Mouse (Mus musculus) hindbrain, embryonic 10.5 days (tissue): Measurements from ENCODE around the gene Tbl2. TPM values are rescaled to one million over a fixed set of nuclear protein-coding genes. Genes with fewer than 3 reads are reported as not detected.

Source experiments
- DNase-seq: peaks from one replicate; pipeline ENCODE4 v3.0.0-alpha.2; 2017; ENCODE audit warnings: low spot score
- H3K27ac ChIP-seq: fragments of 300-500 bp; sonication (generic); 2 replicates; pipeline ENCODE4 v1.5.1; 2016; ENCODE audit warnings: mild to moderate bottlenecking, moderate library complexity
- H3K27me3 ChIP-seq: fragments of 300-500 bp; sonication (generic); 2 replicates; pipeline ENCODE4 v1.6.1; 2016; ENCODE audit warnings: mild to moderate bottlenecking; ENCODE audit not compliant: poor library complexity, insufficient read depth, severe bottlenecking
- H3K36me3 ChIP-seq: fragments of 300-500 bp; sonication (generic); 2 replicates; pipeline ENCODE4 v1.6.1; 2016; ENCODE audit warnings: mild to moderate bottlenecking, moderate library complexity
- H3K4me1 ChIP-seq: fragments of 300-500 bp; sonication (generic); replicated peaks from 2 replicates; pipeline ENCODE4 v1.6.1; 2016; ENCODE audit warnings: mild to moderate bottlenecking
- H3K4me3 ChIP-seq: fragments of 300-500 bp; sonication (generic); 2 replicates; pipeline ENCODE4 v1.5.1; 2016; ENCODE audit warnings: mild to moderate bottlenecking, moderate library complexity
- H3K9me3 ChIP-seq: fragments of 300-500 bp; sonication (generic); 2 replicates; pipeline ENCODE4 v1.6.1; 2016; ENCODE audit warnings: mild to moderate bottlenecking, moderate library complexity
- WGBS: fragments of 180-500 bp; shearing (Covaris S2); methylation state at CpG from one replicate; pipeline ENCODE4 v1.1.7; 2016; 5-methylcytosine and 5-hydroxymethylcytosine counted together
- polyA plus RNA-seq: library from polyadenylated mRNA; unstranded; fragments of >200 nt; fragmentation: Nextera tagmentation; extraction: Ambion mirVana; gene quantifications from 2 replicates; pipeline ENCODE4 v1.2.1, GENCODE M21; 2016

Gene Tbl2
- polyA plus RNA-seq = 20.0 and 23.7 TPM in 2 replicates

DNA sequence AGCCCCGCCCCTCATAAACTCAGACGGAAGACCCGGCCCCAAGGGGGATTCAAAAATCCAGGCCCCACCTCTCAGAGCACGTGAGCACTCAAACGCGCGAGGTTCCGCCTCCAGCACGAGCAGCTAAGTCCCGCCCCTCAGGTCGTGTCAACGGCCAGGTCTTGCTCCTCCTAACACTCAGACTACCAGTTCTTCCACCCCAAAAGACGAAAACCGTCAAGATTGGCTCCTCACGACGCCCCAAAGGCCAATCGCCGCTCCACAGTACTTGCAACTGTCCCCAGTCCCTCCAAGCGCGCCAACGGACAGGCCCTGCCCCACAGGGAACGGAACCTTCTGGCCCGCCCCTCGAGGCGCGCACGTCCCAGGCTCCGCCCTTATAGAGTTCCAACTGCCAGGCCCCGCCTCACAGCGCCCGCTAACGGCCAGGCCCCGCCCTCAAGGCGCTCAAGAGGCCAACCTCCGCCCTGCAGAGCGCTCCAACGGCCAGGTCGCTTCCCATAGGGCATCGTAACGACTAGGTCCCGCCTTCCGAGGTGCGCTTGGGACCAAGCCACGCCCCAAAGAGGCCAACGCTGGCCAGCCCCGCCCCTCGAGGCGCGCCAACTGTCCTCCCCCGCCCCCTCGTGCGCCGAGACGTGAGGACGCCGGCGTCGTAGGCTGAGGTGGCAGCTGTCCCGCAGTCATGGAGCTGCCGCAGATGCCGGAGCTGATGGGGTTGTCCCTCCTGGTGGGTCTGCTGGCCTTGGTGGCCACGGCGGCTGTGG lies at the start of gene Tbl2:
Gene Tbl2, plus strand, starts transcription at position 605 of the 767 bp plus-strand sequence.
- Histone ChIP-seq H3K36me3 (peaks cover 27% of the 10 kb centered on the region), H3K9me3 (no peaks in the 10 kb centered on the region), H3K4me1 (peaks cover 20% of the 10 kb centered on the region), H3K27me3 (no peaks in the 10 kb centered on the region), H3K27ac (peak within 1 kb of the TSS; percentile 92), H3K4me3 (peak within 1 kb of the TSS; percentile 80)
- WGBS = under 1% methylated on average over 63 of the region's 63 CpGs
- peak; percentile 99 for DNase-seq

DNA sequence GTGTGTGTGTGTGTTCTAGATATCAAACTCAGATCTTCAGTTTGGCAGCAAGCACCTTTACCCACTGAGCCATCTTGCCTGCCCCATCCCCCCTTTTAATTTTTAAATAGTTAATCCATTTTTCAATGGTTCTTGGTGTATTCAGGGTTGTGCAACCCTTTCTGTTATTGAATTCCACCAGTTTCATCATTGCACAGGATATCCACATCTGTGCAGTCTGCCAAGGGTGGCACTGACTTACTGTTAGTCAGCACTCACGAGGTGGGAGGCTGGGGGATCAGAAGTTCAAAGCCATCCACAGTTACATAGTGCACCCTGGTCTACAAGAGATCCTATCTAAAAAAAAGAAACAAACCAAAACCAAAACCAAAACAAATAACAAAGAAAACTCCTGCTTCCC lies 48.5 kb upstream of the Tbl2 start:
- Histone ChIP-seq H3K4me1 (no peaks in the 10 kb centered on the region), H3K9me3 (no peaks in the 10 kb centered on the region), H3K4me3 (no peak overlapping the region), H3K27me3 (peaks cover 14% of the 10 kb centered on the region), H3K36me3 (no peaks in the 10 kb centered on the region), H3K27ac (no peak overlapping the region)
- WGBS = 78% methylated on average over 1 of the region's 1 CpGs
- DNase-seq = no peak

DNA sequence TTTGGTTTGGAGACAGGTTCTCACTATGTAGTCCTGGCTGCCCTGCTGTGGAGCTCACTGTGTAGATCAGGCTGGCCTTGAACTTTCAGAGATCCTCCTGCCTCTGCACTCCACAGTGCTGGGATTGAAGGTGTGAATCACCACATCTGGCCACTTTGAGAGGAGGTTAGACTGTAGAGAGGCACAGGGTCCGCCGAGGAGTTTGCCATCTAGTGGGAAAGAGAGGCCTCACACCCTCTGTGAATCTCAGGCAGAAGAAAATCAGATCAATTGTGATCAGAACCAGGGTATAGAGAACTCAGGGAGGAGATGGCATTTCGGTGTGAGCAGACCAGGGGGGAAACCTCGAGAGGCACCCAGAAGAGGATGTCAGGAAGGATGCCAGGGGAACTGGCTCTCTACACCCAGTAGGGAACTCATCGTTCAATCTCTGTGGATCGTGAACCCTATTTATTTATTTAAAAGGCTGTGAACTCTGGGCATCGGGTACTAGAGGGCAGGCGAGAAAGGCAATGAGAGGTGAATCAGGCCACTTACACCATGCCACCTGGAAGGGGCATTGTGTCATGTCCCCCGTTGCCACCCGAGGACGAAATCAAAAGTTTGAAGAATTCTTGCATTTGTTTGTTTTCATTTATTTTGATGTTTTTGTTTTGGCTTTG lies 45.3 kb upstream of the Tbl2 start:
- H3K9me3 ChIP-seq = no peaks in the 10 kb centered on the region
- H3K36me3 ChIP-seq = no peaks in the 10 kb centered on the region
- 67% methylated on average over 11 of the region's 11 CpGs for WGBS
- H3K4me1 ChIP-seq = peaks cover 24% of the 10 kb centered on the region
- H3K4me3 ChIP-seq = no peak overlapping the region
- H3K27me3 ChIP-seq = peaks cover 45% of the 10 kb centered on the region
- DNase-seq = peak; percentile 25
- no peak overlapping the region for H3K27ac ChIP-seq

DNA sequence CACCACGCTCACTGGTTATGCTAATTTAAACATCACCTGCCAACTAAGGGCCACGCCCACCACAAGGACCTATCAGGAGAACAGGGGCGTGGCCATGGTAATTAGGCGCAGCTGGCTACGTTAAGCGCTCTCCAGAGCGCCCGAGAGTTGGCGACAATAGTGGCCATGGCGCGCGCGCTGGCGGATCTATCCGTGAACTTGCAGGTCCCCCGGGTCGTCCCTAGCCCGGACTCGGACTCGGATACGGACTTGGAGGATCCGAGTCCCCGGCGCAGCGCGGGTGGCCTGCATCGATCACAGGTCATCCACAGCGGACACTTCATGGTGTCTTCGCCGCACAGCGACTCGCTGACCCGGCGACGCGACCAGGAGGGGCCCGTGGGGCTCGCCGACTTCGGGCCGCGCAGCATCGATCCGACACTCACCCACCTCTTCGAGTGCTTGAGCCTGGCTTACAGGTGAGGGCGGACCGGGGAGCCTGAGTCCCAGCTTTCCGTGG lies 42.6 kb upstream of the Tbl2 start:
- DNase-seq = peak; percentile 87
- peaks cover 24% of the 10 kb centered on the region for H3K4me1 ChIP-seq
- under 1% methylated on average over 48 of the region's 48 CpGs for WGBS
- peaks cover 67% of the 10 kb centered on the region for H3K27me3 ChIP-seq
- no peaks in the 10 kb centered on the region for H3K9me3 ChIP-seq
- peak overlapping the region; percentile 76 for H3K27ac ChIP-seq
- no peaks in the 10 kb centered on the region for H3K36me3 ChIP-seq
- H3K4me3 ChIP-seq = peak overlapping the region; percentile 60

DNA sequence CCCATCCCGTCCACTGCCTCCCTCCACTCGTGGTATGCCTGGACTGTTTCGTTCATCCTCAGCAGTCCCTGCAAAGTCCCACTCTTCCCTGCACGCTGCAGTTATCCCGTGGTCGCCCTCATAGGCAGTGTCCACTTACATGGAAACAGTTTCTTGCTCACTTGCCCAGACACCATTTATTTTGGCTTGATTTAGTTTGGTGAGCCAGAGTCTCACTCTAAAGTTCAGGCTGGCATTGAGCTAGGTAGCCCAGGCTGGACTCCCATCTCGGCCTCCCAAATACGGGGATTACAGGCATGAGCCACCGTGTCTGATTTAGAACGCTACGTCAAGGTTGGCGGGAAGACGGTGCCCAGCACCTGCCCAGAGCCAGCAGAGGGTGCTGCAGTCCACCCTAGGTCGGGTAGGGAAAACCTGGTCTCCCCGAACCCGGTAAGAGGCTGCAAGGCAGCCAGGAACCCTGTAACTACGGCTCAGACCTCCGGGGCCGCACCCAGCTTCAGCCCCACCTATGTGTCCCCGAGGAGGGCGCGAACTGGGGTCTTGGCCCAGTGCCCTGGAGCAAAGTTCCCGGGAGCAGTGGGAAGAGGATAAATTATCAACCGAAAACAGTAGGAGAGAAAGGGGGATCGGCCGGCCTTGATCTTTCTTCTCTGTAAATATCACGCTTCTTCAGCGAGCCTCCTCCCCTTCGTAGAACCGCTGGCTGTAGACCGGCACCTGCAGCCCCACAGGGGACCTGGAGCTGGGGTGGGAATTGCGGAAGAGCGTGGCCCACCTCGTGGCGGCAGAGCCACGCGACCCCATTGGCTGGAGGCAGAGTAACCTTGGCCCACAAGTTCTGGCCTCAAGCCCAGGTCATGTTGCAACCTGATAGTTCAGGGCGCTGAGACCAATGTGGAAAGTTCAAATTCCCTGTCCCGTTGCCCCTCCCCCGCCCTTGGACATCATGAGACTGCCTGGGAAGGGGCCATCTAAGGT lies 41.6 kb upstream of the Tbl2 start:
- H3K9me3 ChIP-seq = no peaks in the 10 kb centered on the region
- WGBS = 9% methylated on average over 40 of the region's 40 CpGs
- peaks cover 67% of the 10 kb centered on the region for H3K27me3 ChIP-seq
- H3K4me1 ChIP-seq = peaks cover 24% of the 10 kb centered on the region
- peak overlapping the region; percentile 60 for H3K4me3 ChIP-seq
- no peaks in the 10 kb centered on the region for H3K36me3 ChIP-seq
- 0 out of 2 replicates have a peak overlapping the region, but pooled peaks have one; percentile 76 for H3K27ac ChIP-seq
- DNase-seq = peak; percentile 64

DNA sequence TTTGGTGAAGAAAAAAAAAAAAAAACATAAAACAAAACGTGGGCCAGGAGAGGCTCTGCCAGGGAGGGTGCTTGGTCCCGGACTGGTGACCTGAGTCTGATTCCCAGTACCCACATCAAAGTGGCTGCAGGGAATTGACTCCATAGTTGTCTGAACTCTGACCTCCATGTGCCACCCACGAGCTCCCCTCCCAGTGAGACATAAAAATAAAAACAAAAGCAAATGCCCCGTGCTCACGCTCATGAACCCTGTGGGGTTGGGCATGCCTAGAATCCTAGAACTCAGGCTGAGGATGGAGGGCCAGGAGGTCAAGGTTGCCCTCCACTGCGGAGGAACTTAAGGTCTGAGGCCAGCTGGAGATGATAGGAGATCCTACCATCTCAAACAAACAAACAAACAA lies 40.4 kb upstream of the Tbl2 start:
- Histone ChIP-seq H3K4me1 (peaks cover 24% of the 10 kb centered on the region), H3K27ac (no peak overlapping the region), H3K4me3 (no peak overlapping the region), H3K36me3 (no peaks in the 10 kb centered on the region), H3K9me3 (no peaks in the 10 kb centered on the region), H3K27me3 (peaks cover 70% of the 10 kb centered on the region)
- no peak for DNase-seq
- 58% methylated on average over 6 of the region's 6 CpGs for WGBS

DNA sequence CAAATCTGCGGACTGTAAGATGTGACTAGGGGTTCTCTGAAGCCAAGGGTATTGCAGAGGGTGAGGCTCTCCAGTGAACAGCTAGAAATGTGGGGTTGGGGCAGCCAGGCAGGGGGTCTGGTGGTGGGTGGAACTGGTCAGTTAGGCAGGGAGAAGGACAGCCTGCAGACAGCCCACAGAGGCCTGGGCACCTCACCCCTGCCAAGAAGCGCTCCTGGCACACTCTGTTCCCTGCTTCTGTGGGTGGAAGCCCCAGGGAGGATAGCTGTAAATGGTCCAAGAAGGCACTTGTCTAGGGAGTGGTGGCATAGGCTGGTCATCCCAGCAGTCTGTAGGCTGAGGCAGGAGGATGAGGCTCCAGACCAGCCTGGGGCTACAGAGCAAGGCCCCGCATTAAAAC lies 40.0 kb upstream of the Tbl2 start:
- Histone ChIP-seq H3K27ac (no peak overlapping the region), H3K4me1 (peaks cover 24% of the 10 kb centered on the region), H3K36me3 (no peaks in the 10 kb centered on the region), H3K9me3 (no peaks in the 10 kb centered on the region), H3K4me3 (no peak overlapping the region), H3K27me3 (peaks cover 70% of the 10 kb centered on the region)
- no peak for DNase-seq
- WGBS = 91% methylated on average over 3 of the region's 3 CpGs

DNA sequence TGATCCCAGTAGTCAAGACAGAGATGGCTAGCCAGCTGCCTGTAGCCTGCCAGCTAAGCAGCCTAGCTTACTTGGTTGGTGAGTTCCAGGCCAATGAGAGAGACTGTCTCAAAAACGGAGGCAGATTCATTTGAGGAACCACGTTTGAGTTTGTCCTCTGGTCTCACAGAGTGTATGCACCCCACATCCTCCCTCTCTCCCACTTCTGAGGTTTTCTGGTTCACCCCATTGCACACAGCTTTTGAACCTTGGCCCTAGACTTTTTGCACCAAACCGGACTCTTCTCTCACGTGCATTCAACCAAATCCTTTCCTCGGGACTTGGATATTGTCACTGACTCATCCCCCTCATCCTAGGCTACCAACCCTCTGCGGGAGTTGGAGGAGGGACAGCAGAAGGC lies 39.5 kb upstream of the Tbl2 start:
- Histone ChIP-seq H3K36me3 (no peaks in the 10 kb centered on the region), H3K4me3 (no peak overlapping the region), H3K27ac (no peak overlapping the region), H3K27me3 (peaks cover 66% of the 10 kb centered on the region), H3K4me1 (peaks cover 24% of the 10 kb centered on the region), H3K9me3 (no peaks in the 10 kb centered on the region)
- DNase-seq = no peak
- WGBS = 62% methylated on average over 6 of the region's 6 CpGs

DNA sequence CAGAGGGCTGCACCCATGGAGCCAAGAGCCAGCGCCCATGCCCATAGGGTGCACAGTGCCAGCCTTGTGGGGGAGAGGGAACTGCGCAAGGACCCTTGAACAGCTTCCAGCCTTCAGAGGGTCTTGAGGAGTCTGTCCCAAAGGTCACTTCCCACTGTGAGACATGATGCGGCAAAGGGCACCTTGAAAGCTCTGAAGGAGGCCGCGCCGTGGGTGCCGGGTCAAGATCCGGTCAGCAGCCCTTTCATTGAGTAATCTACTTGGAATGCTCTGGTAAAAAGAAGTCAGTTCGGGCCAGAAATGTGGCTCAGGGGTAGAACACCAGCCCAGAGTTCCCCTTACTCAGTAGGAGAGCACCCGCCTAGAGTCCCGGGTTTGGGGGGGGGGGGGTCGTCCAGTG lies 35.7 kb upstream of the Tbl2 start:
- Histone ChIP-seq H3K27ac (no peak overlapping the region), H3K4me3 (no peak overlapping the region), H3K36me3 (no peaks in the 10 kb centered on the region), H3K27me3 (peaks cover 29% of the 10 kb centered on the region), H3K9me3 (no peaks in the 10 kb centered on the region), H3K4me1 (0 out of 2 replicates have a peak, but pooled peaks cover 2% of the 10 kb centered on the region)
- 85% methylated on average over 12 of the region's 12 CpGs for WGBS
- DNase-seq = no peak

DNA sequence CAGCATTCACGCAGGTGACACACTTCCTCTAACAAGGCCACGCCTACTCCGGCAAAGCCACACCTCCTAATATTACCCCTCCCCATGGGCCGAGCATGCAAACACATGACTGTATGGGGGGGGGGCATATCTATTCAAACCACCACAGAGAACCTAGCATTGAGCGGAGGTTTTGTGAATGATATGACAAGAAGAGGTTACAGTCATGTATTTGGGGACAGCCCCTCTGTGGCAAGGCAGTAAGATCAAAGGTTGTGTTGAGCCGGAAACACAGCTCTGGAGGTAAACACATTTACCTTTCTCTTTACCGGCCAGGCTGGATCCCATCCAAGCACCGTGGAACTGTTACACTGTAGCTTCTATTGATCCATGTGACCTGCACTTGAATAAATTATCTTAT lies 34.2 kb upstream of the Tbl2 start:
- no peak overlapping the region for H3K4me3 ChIP-seq
- no peak overlapping the region for H3K27ac ChIP-seq
- 88% methylated on average over 8 of the region's 8 CpGs for whole genome bisulfite sequencing
- H3K27me3 ChIP-seq = peaks cover 14% of the 10 kb centered on the region
- H3K36me3 ChIP-seq = no peaks in the 10 kb centered on the region
- no peaks in the 10 kb centered on the region for H3K9me3 ChIP-seq
- DNase-seq = no peak
- H3K4me1 ChIP-seq = 0 out of 2 replicates have a peak, but pooled peaks cover 3% of the 10 kb centered on the region

DNA sequence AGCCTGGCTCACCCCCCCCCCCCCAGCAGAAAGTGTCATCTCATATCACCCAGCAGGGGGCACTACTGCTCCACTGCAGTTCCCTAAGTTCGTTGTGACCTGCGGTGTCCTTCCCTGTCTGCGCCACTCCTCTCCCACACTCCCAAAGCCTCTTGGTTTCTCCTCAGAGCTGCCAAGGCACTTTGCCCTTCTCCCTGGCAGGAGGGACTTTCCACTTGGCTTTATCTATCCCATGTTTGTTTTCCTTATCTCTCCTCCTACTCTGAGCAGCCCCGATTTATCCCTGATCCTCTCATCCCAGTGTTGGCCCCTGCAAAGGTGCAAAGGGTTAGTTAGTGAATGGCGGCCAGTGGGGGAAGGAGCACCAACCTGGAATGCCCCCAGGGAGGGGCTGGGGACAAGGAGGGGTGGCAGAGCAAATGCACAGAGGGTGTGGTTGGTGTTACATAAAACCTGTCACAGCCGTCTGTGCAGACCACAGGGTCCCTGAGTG lies 30.8 kb upstream of the Tbl2 start:
- Histone ChIP-seq H3K36me3 (no peaks in the 10 kb centered on the region), H3K27me3 (peaks cover 26% of the 10 kb centered on the region), H3K4me1 (0 out of 2 replicates have a peak, but pooled peaks cover 3% of the 10 kb centered on the region), H3K27ac (no peak overlapping the region), H3K9me3 (no peaks in the 10 kb centered on the region), H3K4me3 (no peak overlapping the region)
- WGBS = 28% methylated on average over 6 of the region's 6 CpGs
- peak; percentile 59 for DNase-seq

DNA sequence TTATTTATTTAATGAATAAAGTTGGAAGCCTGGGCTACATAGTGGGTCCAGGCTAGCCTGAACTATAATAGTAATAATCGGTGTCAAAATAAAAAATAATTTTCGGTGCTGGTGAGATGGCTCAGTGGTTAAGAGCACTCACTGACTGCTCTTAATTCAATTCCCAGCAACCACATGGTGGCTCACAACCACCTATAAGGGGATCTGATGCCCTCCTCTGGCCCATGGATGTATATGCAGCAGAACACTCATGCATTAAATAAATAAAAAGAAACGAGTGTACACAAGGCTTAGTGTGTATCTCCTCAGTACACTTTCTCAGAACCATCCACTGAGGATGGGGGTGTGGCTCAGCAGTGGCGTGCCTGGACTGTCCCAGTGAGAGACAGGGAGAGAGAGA lies 28.7 kb upstream of the Tbl2 start:
- H3K36me3 ChIP-seq = no peaks in the 10 kb centered on the region
- no peaks in the 10 kb centered on the region for H3K9me3 ChIP-seq
- no peak overlapping the region for H3K27ac ChIP-seq
- 68% methylated on average over 4 of the region's 4 CpGs for WGBS
- no peak overlapping the region for H3K4me3 ChIP-seq
- 0 out of 2 replicates have a peak, but pooled peaks cover 3% of the 10 kb centered on the region for H3K4me1 ChIP-seq
- DNase-seq = no peak
- H3K27me3 ChIP-seq = peaks cover 25% of the 10 kb centered on the region
